Mouse (Mus musculus): ENCODE results near the gene Phactr4.

DNA sequence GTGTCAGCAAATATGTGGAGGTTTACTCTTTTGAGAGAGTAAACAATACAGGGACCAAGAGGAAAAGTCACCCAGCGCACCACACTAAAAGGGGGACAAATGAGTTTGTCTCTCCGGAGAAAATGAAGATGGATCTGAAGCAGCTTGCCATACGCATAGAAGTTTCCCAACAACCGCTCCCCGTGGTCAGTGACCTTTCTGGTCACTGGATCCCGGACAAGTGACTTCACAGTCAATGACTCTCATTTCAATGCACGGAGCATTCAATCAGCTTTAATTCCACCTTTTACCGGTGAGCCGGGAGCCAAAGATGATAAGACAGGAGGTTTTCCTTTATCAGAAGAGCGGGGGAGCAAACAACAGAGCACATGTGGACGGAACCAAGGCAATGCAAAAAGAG, 15.6 kb upstream of the Phactr4 start:
- TF ChIP-seq CTCF (IDR thresholded peaks at IDR 0.05; ENCODE audit: control insufficient read depth, insufficient read depth, insufficient read length) (no peak), MYOG (IDR thresholded peaks at IDR 0.05; ENCODE audit: control insufficient read depth, extremely low read depth, insufficient read length) (no peak), USF1 (IDR thresholded peaks at IDR 0.05; ENCODE audit: low read depth) (no peak), MAX (IDR thresholded peaks at IDR 0.05) (no peak)
